Mouse (Mus musculus): ENCODE measurements at regions not wholly inside any gene's neighbourhood (a gene's known extent, or its start where the extent isn't known, plus 50 kb on each side); places are given as distances from the start of the nearest gene placed in this dataset.

DNA sequence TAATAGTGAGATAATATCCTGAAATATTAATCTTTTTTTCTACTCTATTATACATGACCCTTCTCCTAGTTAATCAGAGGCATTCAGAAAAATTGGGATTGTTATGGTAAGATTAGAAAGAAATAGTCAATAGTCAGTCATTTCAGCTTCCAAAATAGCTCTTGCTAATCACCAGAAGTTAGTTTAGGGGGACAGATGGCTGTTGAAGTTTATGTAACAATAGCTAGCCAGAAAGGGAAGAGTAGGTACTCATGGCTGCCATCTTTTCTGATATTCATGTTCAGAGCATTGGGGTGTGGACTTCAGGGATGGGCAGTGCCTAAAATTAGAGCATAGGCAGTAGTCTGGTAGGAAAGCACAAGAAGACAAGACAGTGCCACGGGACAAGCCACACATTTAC is 306.8 kb upstream of the Ercc4 start:
- no peak for TF ChIP-seq CTCF (IDR thresholded peaks at IDR 0.05; ENCODE audit: control insufficient read depth, insufficient read depth, low read length)
- no peak for TF ChIP-seq POLR2A (IDR thresholded peaks at IDR 0.05; ENCODE audit: borderline replicate concordance, control insufficient read depth, low read depth, low read length)

All from bone marrow, adult 2 months (tissue).